Mouse (Mus musculus): ENCODE data around the gene Napa. TPM values are rescaled to one million over a fixed set of nuclear protein-coding genes. Genes with fewer than 3 reads are reported as not detected.

Napa gene
- polyA plus RNA-seq, 1 experiment from 2014 or later: 168 TPM

GRCm38 (mm10) chr7:16125829-16126228, 27.6 kb downstream of the Napa start:
- Histone ChIP-seq H3K4me3 (ENCODE audit: low read length) (no peak overlapping the region), H3K9ac (ENCODE audit: low read length) (no peak overlapping the region), H3K9me3 (replicated peaks; ENCODE audit: control insufficient read depth, low read length) (no peaks in the 10 kb centered on the region), H3K27me3 (ENCODE audit: control insufficient read depth, insufficient read depth, low read length) (peaks cover 3% of the 10 kb centered on the region; the same call in 1 of the 2 replicates), H3K27ac (ENCODE audit: low read length) (no peak overlapping the region), H3K4me2 (ENCODE audit: low read depth, low read length) (no peak overlapping the region), H3K4me1 (ENCODE audit: control insufficient read depth, insufficient read depth, low read length) (peaks cover 20% of the 10 kb centered on the region), H3K36me3 (ENCODE audit: control insufficient read depth, insufficient read depth) (peaks cover 9% of the 10 kb centered on the region; the same call in 1 of the 2 replicates)
- WGBS: 74% methylated on average over 9 of the region's 9 CpGs
- ATAC-seq (replicated peaks; ENCODE audit: extremely low read depth, insufficient read depth, low FRiP score): no peak

DNA sequence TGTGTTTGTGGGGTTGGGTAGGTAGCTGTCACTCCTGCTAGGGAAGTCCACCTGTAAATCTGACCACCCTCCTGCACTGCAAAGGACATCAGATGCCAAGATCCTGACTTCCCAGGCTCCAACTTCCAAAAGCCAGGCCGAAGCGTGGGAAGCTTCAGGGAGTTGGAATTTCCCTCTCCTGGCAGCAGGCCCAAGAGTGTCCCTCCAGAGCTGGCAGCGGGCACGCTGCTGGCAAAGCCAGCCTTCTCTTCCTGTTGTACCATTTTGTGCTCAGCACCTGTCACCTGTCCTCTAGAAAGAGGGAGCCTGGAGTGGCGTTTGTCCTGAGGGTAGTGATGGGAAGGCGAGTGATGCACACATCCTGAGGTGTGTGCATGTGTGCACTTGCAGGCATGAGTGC, 30.1 kb downstream of the Napa start:
- peaks cover 22% of the 10 kb centered on the region for H3K4me1 ChIP-seq (ENCODE audit: control insufficient read depth, insufficient read depth, low read length)
- peaks cover 9% of the 10 kb centered on the region; the same call in 1 of the 2 replicates for H3K36me3 ChIP-seq (ENCODE audit: control insufficient read depth, insufficient read depth)
- H3K9me3 ChIP-seq (replicated peaks; ENCODE audit: control insufficient read depth, low read length): no peaks in the 10 kb centered on the region
- H3K27me3 ChIP-seq (ENCODE audit: control insufficient read depth, insufficient read depth, low read length): peaks cover 5% of the 10 kb centered on the region; the same call in 1 of the 2 replicates
- 50% methylated on average over 6 of the region's 6 CpGs for WGBS
- H3K4me3 ChIP-seq (ENCODE audit: low read length): no peak overlapping the region
- no peak overlapping the region for H3K4me2 ChIP-seq (ENCODE audit: low read depth, low read length)
- H3K27ac ChIP-seq (ENCODE audit: low read length): peak overlapping the region; percentile 28
- ATAC-seq (replicated peaks; ENCODE audit: extremely low read depth, insufficient read depth, low FRiP score): no peak
- H3K9ac ChIP-seq (ENCODE audit: low read length): no peak overlapping the region

DNA sequence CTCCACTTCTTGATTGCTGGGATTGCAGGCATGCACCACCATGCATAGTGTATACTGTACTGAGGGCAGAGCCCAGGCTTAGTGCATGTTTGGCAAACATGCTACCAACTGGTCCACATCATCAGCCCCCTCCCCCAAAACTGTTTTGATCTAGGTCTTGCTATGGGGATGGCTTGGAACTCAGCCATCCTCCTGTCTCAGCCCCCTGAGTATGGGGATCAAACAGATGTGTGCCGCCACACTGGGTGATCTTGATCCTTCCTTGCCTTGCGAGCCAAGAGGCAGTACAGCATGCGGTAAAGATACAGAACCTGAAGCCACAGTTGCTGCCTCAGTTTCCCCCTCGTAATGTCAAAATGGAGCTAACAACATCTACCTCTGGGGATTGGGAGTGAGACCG, 30.6 kb downstream of the Napa start:
- WGBS: 54% methylated on average over 5 of the region's 5 CpGs
- Histone ChIP-seq H3K4me3 (ENCODE audit: low read length) (peak overlapping the region; percentile 67), H3K27ac (ENCODE audit: low read length) (peak overlapping the region; percentile 66), H3K4me1 (ENCODE audit: control insufficient read depth, insufficient read depth, low read length) (peaks cover 22% of the 10 kb centered on the region), H3K9me3 (replicated peaks; ENCODE audit: control insufficient read depth, low read length) (no peaks in the 10 kb centered on the region), H3K27me3 (ENCODE audit: control insufficient read depth, insufficient read depth, low read length) (peaks cover 5% of the 10 kb centered on the region; the same call in 1 of the 2 replicates), H3K9ac (ENCODE audit: low read length) (peak overlapping the region; percentile 51), H3K36me3 (ENCODE audit: control insufficient read depth, insufficient read depth) (peaks cover 9% of the 10 kb centered on the region; the same call in 1 of the 2 replicates), H3K4me2 (ENCODE audit: low read depth, low read length) (peak overlapping the region; percentile 86)
- no peak for ATAC-seq (replicated peaks; ENCODE audit: extremely low read depth, insufficient read depth, low FRiP score)

DNA sequence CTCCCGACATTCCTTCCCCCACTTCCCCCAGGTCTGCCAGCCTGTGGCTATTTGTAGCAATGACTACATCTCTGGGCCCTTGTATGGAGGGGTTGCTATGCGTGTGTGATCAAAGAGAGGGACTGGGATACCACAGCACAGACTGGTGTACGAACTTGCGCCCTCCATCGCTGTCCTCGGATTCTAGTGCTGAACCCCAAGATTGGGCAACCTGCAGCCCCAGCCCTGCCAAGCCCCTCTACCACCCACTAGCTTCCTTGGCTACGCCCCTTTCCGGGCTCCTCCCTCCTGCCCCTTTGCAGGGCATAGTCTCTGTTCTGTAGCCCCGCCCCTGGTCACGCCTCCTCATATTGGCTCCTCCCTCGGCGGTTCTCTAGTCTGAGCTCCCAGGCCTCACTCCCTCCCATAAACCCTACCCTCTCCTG, 31.2 kb downstream of the Napa start, which contains the start of gene Slc8a2:
TSS of gene Slc8a2 (plus strand) at position 406 of the 425 bp plus-strand sequence.
- Histone ChIP-seq H3K4me1 (ENCODE audit: control insufficient read depth, insufficient read depth, low read length) (peaks cover 22% of the 10 kb centered on the region), H3K9me3 (replicated peaks; ENCODE audit: control insufficient read depth, low read length) (no peaks in the 10 kb centered on the region), H3K4me3 (ENCODE audit: low read length) (peak within 1 kb of the TSS; percentile 67), H3K27me3 (ENCODE audit: control insufficient read depth, insufficient read depth, low read length) (peaks cover 5% of the 10 kb centered on the region; the same call in 1 of the 2 replicates), H3K4me2 (ENCODE audit: low read depth, low read length) (peak within 1 kb of the TSS; percentile 86), H3K27ac (ENCODE audit: low read length) (peak within 1 kb of the TSS; percentile 66), H3K36me3 (ENCODE audit: control insufficient read depth, insufficient read depth) (peaks cover 6% of the 10 kb centered on the region; the same call in 1 of the 2 replicates), H3K9ac (ENCODE audit: low read length) (peak within 1 kb of the TSS; percentile 77)
- ATAC-seq (replicated peaks; ENCODE audit: extremely low read depth, insufficient read depth, low FRiP score): peak; percentile 87
- 4% methylated on average over 12 of the region's 12 CpGs for WGBS

DNA sequence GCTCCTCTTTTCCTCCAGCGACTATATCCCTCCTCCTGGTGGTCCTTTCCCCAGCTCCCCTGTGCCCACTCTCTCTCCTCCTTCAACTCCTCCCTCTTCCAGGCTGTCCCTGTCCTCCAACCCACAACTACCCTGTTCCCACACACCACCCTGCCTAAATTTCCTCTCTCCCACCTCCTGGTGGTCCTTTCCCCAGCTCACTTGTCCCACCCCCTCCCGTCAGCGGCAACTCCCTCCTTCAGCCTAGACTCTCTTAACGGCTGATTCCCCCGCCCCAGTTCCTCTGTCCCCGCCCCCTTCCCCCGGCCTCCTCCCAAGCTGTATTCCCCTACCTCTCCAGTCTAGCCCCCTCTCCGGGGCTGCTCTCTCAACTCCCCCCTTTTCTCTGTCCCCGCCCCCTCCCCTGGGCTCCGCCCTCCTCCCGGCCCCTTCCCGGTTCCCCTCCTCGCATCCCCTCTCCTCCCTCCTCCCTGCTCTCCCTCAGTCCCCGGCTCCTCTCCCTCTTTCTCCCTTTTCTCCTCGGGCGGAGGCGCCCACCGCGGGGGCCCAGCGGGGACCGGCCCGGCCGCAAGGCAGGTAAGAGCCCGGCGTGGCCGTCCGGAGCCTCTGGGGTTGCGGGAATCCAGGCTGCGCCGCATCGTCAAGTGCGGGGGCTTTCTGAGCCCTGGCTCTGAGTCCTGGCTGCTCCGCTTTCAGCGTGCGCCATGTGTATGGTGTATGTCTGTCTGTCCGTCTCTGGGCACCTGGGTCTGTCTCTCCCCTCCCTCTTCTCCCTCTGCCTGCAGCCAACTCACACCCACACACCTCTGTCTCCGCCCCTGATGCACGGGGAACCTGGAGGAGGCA, 31.8 kb downstream of the Napa start:
- Histone ChIP-seq H3K27ac (ENCODE audit: low read length) (peak overlapping the region; percentile 66), H3K9me3 (replicated peaks; ENCODE audit: control insufficient read depth, low read length) (no peaks in the 10 kb centered on the region), H3K4me2 (ENCODE audit: low read depth, low read length) (peak overlapping the region; percentile 86), H3K9ac (ENCODE audit: low read length) (peak overlapping the region; percentile 77), H3K36me3 (ENCODE audit: control insufficient read depth, insufficient read depth) (peaks cover 4% of the 10 kb centered on the region; the same call in 1 of the 2 replicates), H3K4me1 (ENCODE audit: control insufficient read depth, insufficient read depth, low read length) (peaks cover 22% of the 10 kb centered on the region), H3K27me3 (ENCODE audit: control insufficient read depth, insufficient read depth, low read length) (peaks cover 5% of the 10 kb centered on the region; the same call in 1 of the 2 replicates), H3K4me3 (ENCODE audit: low read length) (peak overlapping the region; percentile 67)
- ATAC-seq (replicated peaks; ENCODE audit: extremely low read depth, insufficient read depth, low FRiP score): peak; percentile 64
- 2% methylated on average over 36 of the region's 38 CpGs for WGBS

GRCm38 (mm10) chr7:16130956-16131634, 32.8 kb downstream of the Napa start:
- peak overlapping the region; percentile 67 for H3K4me3 ChIP-seq (ENCODE audit: low read length)
- 36% methylated on average over 13 of the region's 13 CpGs for WGBS
- peaks cover 5% of the 10 kb centered on the region; the same call in 1 of the 2 replicates for H3K27me3 ChIP-seq (ENCODE audit: control insufficient read depth, insufficient read depth, low read length)
- ATAC-seq (replicated peaks; ENCODE audit: extremely low read depth, insufficient read depth, low FRiP score): no peak
- peak overlapping the region; percentile 77; the same call in 1 of the 2 replicates for H3K9ac ChIP-seq (ENCODE audit: low read length)
- H3K36me3 ChIP-seq (ENCODE audit: control insufficient read depth, insufficient read depth): no peaks in the 10 kb centered on the region
- no peak overlapping the region for H3K27ac ChIP-seq (ENCODE audit: low read length)
- peaks cover 22% of the 10 kb centered on the region for H3K4me1 ChIP-seq (ENCODE audit: control insufficient read depth, insufficient read depth, low read length)
- H3K4me2 ChIP-seq (ENCODE audit: low read depth, low read length): peak overlapping the region; percentile 86
- H3K9me3 ChIP-seq (replicated peaks; ENCODE audit: control insufficient read depth, low read length): no peaks in the 10 kb centered on the region

- H3K9ac ChIP-seq (ENCODE audit: low read length): no peak overlapping the region
- 14% methylated on average over 7 of the region's 7 CpGs for WGBS
- H3K27ac ChIP-seq (ENCODE audit: low read length): no peak overlapping the region
- H3K27me3 ChIP-seq (ENCODE audit: control insufficient read depth, insufficient read depth, low read length): peaks cover 5% of the 10 kb centered on the region; the same call in 1 of the 2 replicates
- ATAC-seq (replicated peaks; ENCODE audit: extremely low read depth, insufficient read depth, low FRiP score): no peak
- no peak overlapping the region for H3K4me2 ChIP-seq (ENCODE audit: low read depth, low read length)
- no peak overlapping the region for H3K4me3 ChIP-seq (ENCODE audit: low read length)
- no peaks in the 10 kb centered on the region for H3K9me3 ChIP-seq (replicated peaks; ENCODE audit: control insufficient read depth, low read length)
- peaks cover 22% of the 10 kb centered on the region for H3K4me1 ChIP-seq (ENCODE audit: control insufficient read depth, insufficient read depth, low read length)
- H3K36me3 ChIP-seq (ENCODE audit: control insufficient read depth, insufficient read depth): no peaks in the 10 kb centered on the region
Measured at GRCm38 (mm10) chr7:16132161-16132581, 33.9 kb downstream of the Napa start.

DNA sequence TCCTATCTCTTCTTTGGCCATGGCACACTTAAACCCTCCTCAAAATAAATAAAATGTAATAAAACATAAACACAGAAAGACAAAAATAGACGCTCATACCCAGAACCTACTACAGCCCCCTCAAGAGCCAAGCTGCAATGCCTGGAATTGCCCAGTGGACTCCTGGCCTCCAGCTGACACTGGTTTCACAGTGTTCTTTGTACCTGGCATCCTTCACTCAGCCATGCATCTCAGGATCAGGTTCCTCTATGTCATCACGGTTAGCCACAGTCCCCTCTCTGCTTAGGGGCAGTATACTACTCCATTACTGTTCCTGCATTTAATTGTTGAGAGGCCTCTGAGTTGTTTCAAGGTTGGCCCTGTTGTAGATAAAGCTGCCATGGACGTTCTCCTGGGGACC, 34.7 kb downstream of the Napa start:
- Histone ChIP-seq H3K27ac (ENCODE audit: low read length) (no peak overlapping the region), H3K4me3 (ENCODE audit: low read length) (no peak overlapping the region), H3K27me3 (ENCODE audit: control insufficient read depth, insufficient read depth, low read length) (peaks cover 5% of the 10 kb centered on the region; the same call in 1 of the 2 replicates), H3K4me2 (ENCODE audit: low read depth, low read length) (no peak overlapping the region), H3K36me3 (ENCODE audit: control insufficient read depth, insufficient read depth) (no peaks in the 10 kb centered on the region), H3K9ac (ENCODE audit: low read length) (no peak overlapping the region), H3K4me1 (ENCODE audit: control insufficient read depth, insufficient read depth, low read length) (peaks cover 21% of the 10 kb centered on the region), H3K9me3 (replicated peaks; ENCODE audit: control insufficient read depth, low read length) (no peaks in the 10 kb centered on the region)
- no peak for ATAC-seq (replicated peaks; ENCODE audit: extremely low read depth, insufficient read depth, low FRiP score)
- WGBS: 55% methylated on average over 3 of the region's 3 CpGs

Measured in heart, embryonic 16.5 days (tissue).